Mouse (Mus musculus): ENCODE measurements around the gene Lmntd1. TPM values are rescaled to one million over a fixed set of nuclear protein-coding genes. Genes with fewer than 3 reads are reported as not detected.

Lmntd1 gene
- polyA plus RNA-seq, 1 experiment from 2014 or later = 1.7 TPM

DNA sequence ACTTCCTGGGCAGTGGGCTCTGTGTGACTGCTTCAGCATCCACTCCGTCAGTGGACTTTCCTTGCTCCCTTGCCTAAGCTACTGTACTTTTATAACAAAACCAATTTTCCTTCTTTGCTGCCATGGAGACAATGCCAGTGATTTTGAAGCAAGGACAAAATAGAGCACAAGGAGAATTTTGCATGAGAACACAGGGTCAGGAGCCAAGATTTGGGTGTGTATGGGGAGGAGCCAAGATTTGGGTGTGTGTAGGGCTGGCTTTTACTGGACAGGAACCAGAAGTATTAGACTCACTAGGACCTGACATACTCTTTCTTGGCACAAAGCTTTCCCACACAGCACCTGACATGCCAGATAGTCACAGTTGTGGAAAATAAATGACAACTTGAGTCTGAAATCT lies 179.0 kb downstream of the Lmntd1 start:
- Histone ChIP-seq H3K4me3 (no peak overlapping the region), H3K9ac (no peak overlapping the region), H3K27ac (no peak overlapping the region), H3K27me3 (replicated peaks) (no peaks in the 10 kb centered on the region), H3K4me1 (no peaks in the 10 kb centered on the region), H3K4me2 (no peak overlapping the region), H3K36me3 (replicated peaks) (no peaks in the 10 kb centered on the region), H3K9me3 (no peaks in the 10 kb centered on the region)
- no peak for ATAC-seq (replicated peaks)
- 81% methylated on average over 1 of the region's 1 CpGs for WGBS

DNA sequence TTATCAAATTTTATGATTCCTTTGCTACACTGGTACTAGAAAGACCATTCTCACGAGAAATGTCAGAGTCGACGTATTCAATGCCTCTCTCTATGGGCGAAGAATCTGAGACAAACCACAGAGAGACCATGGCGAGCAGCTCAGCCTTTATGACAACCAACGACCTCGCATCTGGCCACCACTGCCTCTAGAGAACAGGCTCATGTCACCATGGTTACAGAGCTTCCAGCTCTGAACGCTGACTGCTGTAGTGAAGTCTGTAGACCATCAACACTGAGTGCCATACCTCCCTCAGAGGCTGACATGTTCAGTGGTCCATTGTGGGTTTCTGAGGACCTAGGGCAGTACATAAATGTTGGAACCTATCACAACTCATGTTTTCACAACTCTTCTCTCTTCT lies 180.2 kb downstream of the Lmntd1 start:
- ATAC-seq (replicated peaks) = no peak
- no peaks in the 10 kb centered on the region for H3K36me3 ChIP-seq (replicated peaks)
- H3K27ac ChIP-seq = no peak overlapping the region
- no peaks in the 10 kb centered on the region for H3K4me1 ChIP-seq
- no peaks in the 10 kb centered on the region for H3K9me3 ChIP-seq
- H3K9ac ChIP-seq = no peak overlapping the region
- WGBS = 70% methylated on average over 8 of the region's 8 CpGs
- no peaks in the 10 kb centered on the region for H3K27me3 ChIP-seq (replicated peaks)
- no peak overlapping the region for H3K4me3 ChIP-seq
- H3K4me2 ChIP-seq = no peak overlapping the region

DNA sequence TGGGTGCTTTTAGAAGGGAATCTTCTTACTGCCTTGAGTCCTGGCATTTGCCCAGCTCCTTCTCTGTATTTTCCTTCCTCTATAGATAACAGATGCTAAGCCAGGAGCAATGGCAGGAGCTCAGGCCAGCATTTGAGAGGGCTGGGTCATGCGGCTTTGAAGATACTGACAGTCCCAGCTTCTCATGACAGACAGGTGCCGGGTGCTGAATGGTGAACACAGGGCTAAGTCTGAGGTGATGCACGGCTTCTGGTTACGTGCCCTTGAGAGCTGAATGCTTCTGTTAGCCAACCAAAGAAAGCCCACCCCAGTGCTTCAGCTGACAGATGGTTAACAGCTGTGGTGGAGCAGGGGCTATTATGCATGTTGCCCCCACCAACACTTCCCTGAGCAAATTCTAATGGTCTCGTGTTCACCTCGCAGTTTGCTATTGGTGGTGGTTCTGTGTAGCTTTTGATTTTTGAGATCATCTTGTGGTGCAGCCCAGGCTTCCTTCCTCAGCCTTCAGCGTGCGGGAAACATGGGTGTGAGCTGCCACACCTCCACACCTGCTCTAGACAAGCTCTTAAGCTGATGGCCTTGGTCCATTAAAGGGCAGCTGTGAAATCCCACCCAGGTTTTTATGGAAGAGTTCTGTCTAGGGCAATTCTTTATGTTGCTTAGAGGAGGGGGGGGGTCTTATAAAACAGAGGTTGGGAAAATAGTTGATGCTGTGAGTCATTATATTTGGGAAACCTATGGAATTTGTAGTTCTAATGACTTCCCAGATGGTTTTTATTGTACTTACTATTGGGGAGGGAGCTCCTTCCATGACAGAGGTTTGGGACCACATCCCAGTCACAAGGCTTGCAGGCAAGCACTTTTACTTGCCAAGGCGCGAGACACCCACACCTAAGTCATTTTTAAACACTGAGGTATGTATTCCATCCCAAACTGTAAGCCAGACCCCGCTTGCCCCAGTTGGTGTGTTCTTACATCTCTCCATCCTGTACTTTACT lies 181.1 kb downstream of the Lmntd1 start:
- Histone ChIP-seq H3K27ac (no peak overlapping the region), H3K36me3 (replicated peaks) (no peaks in the 10 kb centered on the region), H3K9ac (no peak overlapping the region), H3K4me1 (no peaks in the 10 kb centered on the region), H3K4me2 (no peak overlapping the region), H3K27me3 (replicated peaks) (no peaks in the 10 kb centered on the region), H3K4me3 (no peak overlapping the region), H3K9me3 (no peaks in the 10 kb centered on the region)
- no peak for ATAC-seq (replicated peaks)
- WGBS = 73% methylated on average over 11 of the region's 11 CpGs

GRCm38 (mm10) chr6:145431747-145432146 lies 182.4 kb downstream of the Lmntd1 start:
- Histone ChIP-seq H3K9me3 (no peaks in the 10 kb centered on the region), H3K36me3 (replicated peaks) (no peaks in the 10 kb centered on the region), H3K4me3 (no peak overlapping the region), H3K27me3 (replicated peaks) (no peaks in the 10 kb centered on the region), H3K9ac (no peak overlapping the region), H3K27ac (no peak overlapping the region), H3K4me2 (no peak overlapping the region), H3K4me1 (no peaks in the 10 kb centered on the region)
- WGBS = 84% methylated on average over 14 of the region's 14 CpGs
- no peak for ATAC-seq (replicated peaks)

- WGBS = 53% methylated on average over 15 of the region's 15 CpGs
- Histone ChIP-seq H3K36me3 (replicated peaks) (no peaks in the 10 kb centered on the region), H3K9me3 (no peaks in the 10 kb centered on the region), H3K9ac (no peak overlapping the region), H3K4me2 (no peak overlapping the region), H3K4me3 (no peak overlapping the region), H3K27ac (no peak overlapping the region), H3K27me3 (replicated peaks) (no peaks in the 10 kb centered on the region), H3K4me1 (no peaks in the 10 kb centered on the region)
- ATAC-seq (replicated peaks) = 0 out of 2 replicates have a peak, but pooled peaks have one; percentile 42
Measured at GRCm38 (mm10) chr6:145427411-145427810, 186.7 kb downstream of the Lmntd1 start.

DNA sequence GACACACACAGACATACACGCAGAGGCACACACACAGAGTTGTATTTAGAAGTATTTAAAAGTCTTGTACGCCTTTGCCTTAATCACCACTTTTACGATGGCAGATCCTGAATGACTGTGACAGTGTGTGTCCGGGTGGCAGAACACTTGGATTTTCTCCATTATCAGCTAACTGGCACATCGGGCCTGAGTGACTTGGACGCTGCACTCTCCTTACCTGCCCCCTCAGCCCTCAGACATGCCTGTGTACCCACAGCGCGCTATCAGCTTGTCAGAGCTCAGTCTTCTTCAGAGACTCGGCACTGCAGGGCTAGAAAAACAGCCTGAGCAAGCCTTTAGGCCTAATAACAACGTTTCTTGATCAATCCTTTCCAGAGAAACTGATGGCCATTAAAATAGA lies 187.6 kb downstream of the Lmntd1 start:
- no peak overlapping the region for H3K4me3 ChIP-seq
- H3K27me3 ChIP-seq (replicated peaks) = no peaks in the 10 kb centered on the region
- no peaks in the 10 kb centered on the region for H3K36me3 ChIP-seq (replicated peaks)
- no peaks in the 10 kb centered on the region for H3K4me1 ChIP-seq
- H3K4me2 ChIP-seq = no peak overlapping the region
- 64% methylated on average over 10 of the region's 10 CpGs for WGBS
- H3K9me3 ChIP-seq = no peaks in the 10 kb centered on the region
- no peak overlapping the region for H3K9ac ChIP-seq
- no peak overlapping the region for H3K27ac ChIP-seq
- ATAC-seq (replicated peaks) = no peak

DNA sequence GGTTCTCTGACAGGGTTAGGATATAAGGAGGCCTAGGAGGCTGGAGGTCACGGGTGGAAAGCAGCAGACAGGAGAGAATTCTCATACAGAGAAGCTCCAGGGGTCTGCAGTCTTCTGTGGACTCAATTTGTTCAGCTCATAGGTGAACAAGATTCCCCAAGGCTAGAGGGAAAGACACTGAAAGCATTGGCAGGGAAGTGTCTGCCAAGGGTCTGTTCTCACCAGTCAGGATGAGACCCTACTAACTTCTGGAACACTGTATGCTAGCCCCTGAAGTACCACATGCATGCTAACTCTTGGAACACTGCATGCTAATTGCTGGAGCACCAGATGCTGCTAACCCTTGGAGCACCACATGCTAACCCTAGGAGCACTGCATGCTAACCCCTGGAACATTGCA lies 190.0 kb downstream of the Lmntd1 start:
- H3K36me3 ChIP-seq (replicated peaks) = no peaks in the 10 kb centered on the region
- H3K9me3 ChIP-seq = no peaks in the 10 kb centered on the region
- H3K4me1 ChIP-seq = no peaks in the 10 kb centered on the region
- no peaks in the 10 kb centered on the region for H3K27me3 ChIP-seq (replicated peaks)
- ATAC-seq (replicated peaks) = no peak
- H3K4me2 ChIP-seq = no peak overlapping the region
- no peak overlapping the region for H3K27ac ChIP-seq
- H3K9ac ChIP-seq = no peak overlapping the region
- H3K4me3 ChIP-seq = no peak overlapping the region
- 69% methylated on average over 1 of the region's 1 CpGs for WGBS

- Histone ChIP-seq H3K36me3 (replicated peaks) (no peaks in the 10 kb centered on the region), H3K27me3 (replicated peaks) (no peaks in the 10 kb centered on the region), H3K4me2 (no peak overlapping the region), H3K9ac (no peak overlapping the region), H3K9me3 (no peaks in the 10 kb centered on the region), H3K4me1 (no peaks in the 10 kb centered on the region), H3K4me3 (no peak overlapping the region), H3K27ac (no peak overlapping the region)
- WGBS = 76% methylated on average over 12 of the region's 12 CpGs
- ATAC-seq (replicated peaks) = no peak
Measured at GRCm38 (mm10) chr6:145423484-145423883, 190.6 kb downstream of the Lmntd1 start.

DNA sequence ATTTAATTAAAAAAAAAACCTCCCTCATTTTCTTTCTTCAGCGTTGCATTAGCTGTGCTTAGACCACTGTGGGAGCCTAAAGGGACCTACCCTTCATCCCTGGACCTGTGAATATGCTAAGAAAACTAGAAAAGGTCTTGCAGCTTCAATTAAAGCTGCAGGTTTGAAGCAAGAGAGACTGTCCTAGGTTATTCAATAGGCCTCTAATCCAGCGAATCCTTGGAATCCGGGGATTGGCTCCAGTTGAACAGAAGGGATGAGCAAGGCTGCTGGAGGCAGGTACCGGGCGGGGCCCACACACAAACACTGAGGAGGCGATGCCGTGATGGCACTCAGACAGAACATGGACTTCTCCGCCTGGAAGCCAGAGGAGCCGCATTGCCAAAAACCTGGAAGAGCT lies 192.5 kb downstream of the Lmntd1 start:
- Histone ChIP-seq H3K4me2 (no peak overlapping the region), H3K9me3 (no peaks in the 10 kb centered on the region), H3K27me3 (replicated peaks) (no peaks in the 10 kb centered on the region), H3K27ac (no peak overlapping the region), H3K4me3 (no peak overlapping the region), H3K36me3 (replicated peaks) (no peaks in the 10 kb centered on the region), H3K9ac (no peak overlapping the region), H3K4me1 (no peaks in the 10 kb centered on the region)
- no peak for ATAC-seq (replicated peaks)
- 84% methylated on average over 9 of the region's 9 CpGs for WGBS

DNA sequence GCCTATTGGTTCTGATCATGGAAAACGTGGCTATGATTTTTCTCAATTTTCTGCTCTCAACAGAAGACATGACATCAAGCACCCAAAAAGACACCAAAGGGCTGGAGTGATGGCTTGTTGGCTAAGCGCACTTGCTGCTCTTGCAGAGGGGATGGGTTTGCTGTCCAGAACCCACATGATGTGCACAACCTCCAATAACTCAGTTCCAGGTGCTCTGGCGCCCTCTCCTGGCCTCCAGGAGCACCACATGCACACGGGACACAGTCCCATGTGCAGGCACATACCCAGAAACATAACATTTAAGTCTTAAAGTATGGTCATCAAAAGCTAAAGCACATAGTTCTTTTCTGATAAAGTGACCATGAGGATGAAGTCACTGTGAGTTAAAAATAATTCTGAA lies 193.7 kb downstream of the Lmntd1 start:
- no peaks in the 10 kb centered on the region for H3K27me3 ChIP-seq (replicated peaks)
- H3K9me3 ChIP-seq = no peaks in the 10 kb centered on the region
- 74% methylated on average over 4 of the region's 4 CpGs for WGBS
- H3K4me2 ChIP-seq = no peak overlapping the region
- no peaks in the 10 kb centered on the region for H3K4me1 ChIP-seq
- ATAC-seq (replicated peaks) = no peak
- H3K4me3 ChIP-seq = no peak overlapping the region
- H3K36me3 ChIP-seq (replicated peaks) = no peaks in the 10 kb centered on the region
- no peak overlapping the region for H3K27ac ChIP-seq
- no peak overlapping the region for H3K9ac ChIP-seq

DNA sequence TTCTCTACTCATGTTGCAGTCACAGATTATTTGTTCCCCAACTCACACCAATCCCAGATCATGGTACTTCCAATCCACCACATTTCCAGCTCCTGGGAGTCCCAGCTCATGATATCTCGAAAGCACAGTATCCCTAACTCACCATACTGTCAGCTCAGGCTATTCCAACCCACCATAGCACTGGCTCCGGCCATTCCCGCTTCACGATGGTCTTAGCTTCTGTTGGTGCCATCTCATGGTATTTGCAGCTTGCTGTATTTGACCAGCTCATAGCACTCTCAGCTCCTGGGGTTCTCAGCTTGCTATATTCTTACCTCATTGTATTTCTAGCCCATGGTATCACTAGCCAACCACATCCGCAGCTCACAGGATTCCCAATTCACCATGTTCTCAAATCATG lies 195.3 kb downstream of the Lmntd1 start:
- Histone ChIP-seq H3K36me3 (replicated peaks) (no peaks in the 10 kb centered on the region), H3K27ac (no peak overlapping the region), H3K9me3 (no peaks in the 10 kb centered on the region), H3K4me2 (no peak overlapping the region), H3K9ac (no peak overlapping the region), H3K4me1 (no peaks in the 10 kb centered on the region), H3K27me3 (replicated peaks) (no peaks in the 10 kb centered on the region), H3K4me3 (no peak overlapping the region)
- 96% methylated on average over 5 of the region's 5 CpGs for WGBS
- no peak for ATAC-seq (replicated peaks)

DNA sequence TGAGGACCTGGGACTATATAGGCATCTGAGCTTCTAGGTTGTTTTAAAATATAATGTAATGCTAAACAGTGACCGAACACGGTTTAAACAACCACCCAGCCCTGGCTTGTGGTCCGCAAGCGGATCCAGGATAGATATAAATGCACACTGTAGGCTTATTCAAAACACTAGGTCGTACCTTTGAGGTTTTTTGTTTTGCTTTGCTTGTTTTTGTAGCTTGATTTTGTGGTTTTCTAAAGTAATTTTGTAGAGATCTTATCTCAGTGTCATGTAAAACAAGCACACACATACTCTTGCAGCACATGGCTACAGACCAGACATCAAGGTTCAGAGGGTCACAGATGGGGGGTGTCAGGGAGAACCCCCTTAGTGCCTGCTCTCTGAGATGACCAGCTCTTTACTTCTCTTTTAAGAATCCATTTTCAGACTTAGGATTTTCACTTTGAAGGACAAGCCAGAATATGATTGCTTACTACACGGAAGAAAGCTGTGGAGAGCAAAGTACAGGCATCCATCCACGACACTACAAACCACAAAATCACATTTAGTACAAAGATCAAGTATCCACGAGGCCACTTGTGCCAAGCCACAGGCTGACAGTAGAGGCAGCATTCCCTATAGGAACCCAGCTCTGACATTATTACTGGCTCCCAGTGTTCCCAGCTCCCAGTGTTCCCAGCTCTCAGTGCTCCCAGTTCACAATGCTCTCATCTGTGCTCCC lies 196.2 kb downstream of the Lmntd1 start:
- H3K27me3 ChIP-seq (replicated peaks) = no peaks in the 10 kb centered on the region
- no peak overlapping the region for H3K27ac ChIP-seq
- no peak overlapping the region for H3K9ac ChIP-seq
- no peak overlapping the region for H3K4me2 ChIP-seq
- H3K36me3 ChIP-seq (replicated peaks) = no peaks in the 10 kb centered on the region
- H3K4me3 ChIP-seq = no peak overlapping the region
- WGBS = 85% methylated on average over 8 of the region's 8 CpGs
- H3K9me3 ChIP-seq = no peaks in the 10 kb centered on the region
- no peaks in the 10 kb centered on the region for H3K4me1 ChIP-seq
- ATAC-seq (replicated peaks) = no peak
